Mouse (Mus musculus) MEL (cell line): ENCODE results near the gene Cth.

Experiments used
- CTCF ChIP-seq, 3 experiments: IDR thresholded peaks in 2 of 3; conservative IDR thresholded peaks in 1 of 3; 2 replicates each; pipeline ENCODE4 v1.5.1; 2011 to 2012; ENCODE audit warnings: low read length in 3 of 3, low read depth in 2 of 3, mild to moderate bottlenecking in 2 of 3, improper control_type of control experiment in 1 of 3, inconsistent platforms in 1 of 3, mixed read lengths in 1 of 3, moderate library complexity in 1 of 3; ENCODE audit not compliant: control insufficient read depth in 1 of 3, insufficient read depth in 1 of 3, poor library complexity in 1 of 3, severe bottlenecking in 1 of 3
- E2F4 ChIP-seq: IDR thresholded peaks from 2 replicates; pipeline ENCODE4 v1.6.1; 2011; ENCODE audit warnings: low read depth, low read length, improper control_type of control experiment, borderline replicate concordance
- EP300 ChIP-seq, 2 experiments: IDR thresholded peaks; 2 replicates each; pipeline ENCODE4 v1.6.1; 2011; ENCODE audit warnings: improper control_type of control experiment in 2 of 2, low read length in 2 of 2, low read depth in 1 of 2, mild to moderate bottlenecking in 1 of 2
- GABPA ChIP-seq: IDR thresholded peaks from 2 replicates; pipeline ENCODE4 v1.6.1; 2012; ENCODE audit warnings: low read depth, mild to moderate bottlenecking, inconsistent platforms, low read length, improper control_type of control experiment, moderate library complexity
- GATA1 ChIP-seq: IDR thresholded peaks from 2 replicates; pipeline ENCODE4 v1.6.1; 2011; ENCODE audit warnings: low read depth, low read length, improper control_type of control experiment
- NRF1 ChIP-seq: IDR thresholded peaks from 2 replicates; pipeline ENCODE4 v1.6.1; 2014; ENCODE audit warnings: low read depth, mild to moderate bottlenecking, inconsistent platforms, low read length, improper control_type of control experiment, moderate library complexity; ENCODE audit not compliant: poor library complexity, insufficient read depth, severe bottlenecking
- POLR2A ChIP-seq, 2 experiments: IDR thresholded peaks; 2 replicates each; pipeline ENCODE4 v1.6.1; 2011 to 2012; ENCODE audit warnings: low read length in 2 of 2, mild to moderate bottlenecking in 2 of 2, control low read depth in 1 of 2, improper control_type of control experiment in 1 of 2, low read depth in 1 of 2, moderate library complexity in 1 of 2; ENCODE audit not compliant: control insufficient read depth in 1 of 2, insufficient read depth in 1 of 2, poor library complexity in 1 of 2
- RAD21 ChIP-seq: IDR thresholded peaks from 2 replicates; pipeline ENCODE4 v1.6.1; 2011; ENCODE audit warnings: mild to moderate bottlenecking, low read depth, low read length, improper control_type of control experiment
- USF1 ChIP-seq: IDR thresholded peaks from 2 replicates; pipeline ENCODE4 v1.6.1; 2014; ENCODE audit warnings: low read depth, mild to moderate bottlenecking, inconsistent platforms, low read length, improper control_type of control experiment, moderate library complexity
- ZMIZ1 ChIP-seq: IDR thresholded peaks from 2 replicates; pipeline ENCODE4 v1.6.1; 2012; ENCODE audit warnings: low read depth, mild to moderate bottlenecking, inconsistent platforms, low read length, improper control_type of control experiment, moderate library complexity

- TF ChIP-seq GATA1 (no peak), GABPA (no peak), CTCF (IDR thresholded peaks at IDR 0.05 in 2 of 3, conservative IDR thresholded peaks at IDR 0.05 in 1 of 3; ENCODE audit: control insufficient read depth in 1 of 3, insufficient read depth in 1 of 3, low read depth in 2 of 3, low read length in 3 of 3, poor library complexity in 1 of 3, severe bottlenecking in 1 of 3) (no peak), USF1 (no peak), POLR2A (IDR thresholded peaks at IDR 0.05; ENCODE audit: control insufficient read depth in 1 of 2, insufficient read depth in 1 of 2, low read depth in 1 of 2, low read length in 2 of 2, poor library complexity in 1 of 2) (no peak), RAD21 (no peak), NRF1 (no peak), ZMIZ1 (no peak), E2F4 (no peak), EP300 (IDR thresholded peaks at IDR 0.05; ENCODE audit: low read depth in 1 of 2, low read length in 2 of 2) (no peak)
Measured at GRCm38 (mm10) chr3:157912155-157912554, 12.7 kb downstream of the Cth start.
